Mouse (Mus musculus): ENCODE data around the gene Arsb.

The Arsb gene

DNA sequence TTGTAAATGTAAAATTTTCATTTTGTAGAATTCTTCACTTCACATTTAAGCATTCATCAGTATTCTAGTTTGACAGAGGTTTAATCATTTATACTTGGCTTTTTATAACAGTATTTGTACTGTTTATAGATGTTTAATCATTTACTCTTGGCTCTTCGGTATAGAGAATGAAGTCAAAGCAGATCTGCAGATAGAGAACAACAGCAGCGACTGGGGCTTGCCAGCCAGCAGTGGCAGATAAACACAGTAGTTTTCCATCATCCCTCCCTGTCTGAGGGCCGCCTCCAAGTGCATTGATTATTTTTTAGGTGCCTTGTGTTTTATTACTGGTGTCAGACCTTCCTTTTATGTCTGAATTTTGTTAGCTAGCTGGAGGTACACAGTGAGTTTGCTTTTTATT, 118.6 kb downstream of the Arsb start:
- DNase-seq (ENCODE audit: extremely low read depth, low read depth) = no peak

DNA sequence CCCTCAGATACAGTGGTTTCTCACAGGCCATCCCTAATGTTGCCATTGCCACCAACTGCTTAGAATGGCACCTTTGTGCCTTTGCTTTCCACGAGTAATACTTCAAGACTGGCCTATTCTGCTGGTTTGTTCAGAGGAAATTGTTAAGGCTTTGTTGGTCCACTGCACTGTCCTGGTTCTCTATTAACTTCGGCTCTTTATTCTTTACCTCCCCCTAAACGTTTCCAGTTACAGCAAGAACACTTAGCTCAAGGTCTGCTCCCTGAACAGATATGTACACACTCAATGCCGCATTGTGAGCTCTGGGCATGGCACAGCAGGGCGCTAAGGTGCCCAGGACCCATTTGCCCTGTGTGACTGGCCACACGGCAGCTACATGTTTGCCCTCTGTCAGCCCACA, 119.8 kb downstream of the Arsb start:
- DNase-seq (ENCODE audit: extremely low read depth, low read depth) = no peak

DNA sequence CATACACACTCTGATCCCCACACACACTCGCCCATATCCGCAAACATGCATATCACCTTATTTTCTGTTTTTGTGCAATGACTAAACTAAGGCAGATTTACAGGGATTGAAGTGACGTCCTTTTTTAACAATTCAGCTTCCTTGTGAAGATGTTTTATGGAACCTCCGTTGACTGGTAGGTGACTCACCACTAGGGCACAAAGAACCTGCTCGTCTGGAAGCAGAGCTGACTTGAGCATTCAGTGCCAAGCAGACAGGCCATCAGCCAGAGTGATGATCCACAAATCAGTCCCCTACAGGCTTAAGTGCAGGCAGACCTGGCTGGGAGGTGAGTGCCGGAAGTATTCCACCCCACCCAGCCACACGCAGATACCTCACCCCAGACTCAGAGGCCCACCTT, 120.7 kb downstream of the Arsb start:
- no peak for DNase-seq (ENCODE audit: extremely low read depth, low read depth)

DNA sequence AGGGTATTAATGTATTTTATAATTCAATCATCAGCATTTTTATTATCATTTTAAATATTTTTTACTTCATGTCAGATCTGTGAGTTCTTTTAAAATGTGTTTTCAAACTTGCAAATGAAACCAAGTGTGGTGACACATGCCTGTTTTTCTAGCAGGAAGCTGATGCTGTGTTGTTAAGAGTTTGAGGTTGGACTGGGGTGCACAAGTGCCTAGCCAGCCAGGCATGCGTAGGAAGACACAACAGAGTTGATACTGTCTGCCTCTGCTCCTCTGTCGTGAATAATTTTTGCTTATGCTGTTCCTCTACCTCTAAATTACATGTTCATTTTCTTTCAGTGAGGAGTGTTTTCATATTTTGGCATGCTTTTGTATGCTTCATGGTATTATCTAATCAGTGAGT, 122.7 kb downstream of the Arsb start:
- DNase-seq (ENCODE audit: extremely low read depth, low read depth) = no peak

DNA sequence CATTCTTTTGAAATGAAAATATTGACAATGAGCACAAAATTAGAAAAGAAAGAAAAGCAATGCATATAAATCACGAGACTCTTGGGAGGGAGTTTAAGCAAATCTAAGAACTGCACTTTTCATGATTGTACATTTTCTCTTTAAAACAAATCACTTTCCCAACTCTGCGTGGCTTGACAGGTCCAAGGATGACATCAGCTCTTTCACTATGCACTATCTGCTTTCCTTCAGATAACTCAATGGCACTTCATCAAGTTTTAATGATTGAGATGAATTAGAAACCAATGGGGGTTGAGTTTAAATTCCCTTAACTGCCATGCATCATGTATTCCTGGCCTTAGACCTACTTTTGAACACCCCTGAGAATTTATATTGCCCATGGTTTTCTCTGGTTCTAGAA, 124.0 kb downstream of the Arsb start:
- DNase-seq (ENCODE audit: extremely low read depth, low read depth) = no peak

DNA sequence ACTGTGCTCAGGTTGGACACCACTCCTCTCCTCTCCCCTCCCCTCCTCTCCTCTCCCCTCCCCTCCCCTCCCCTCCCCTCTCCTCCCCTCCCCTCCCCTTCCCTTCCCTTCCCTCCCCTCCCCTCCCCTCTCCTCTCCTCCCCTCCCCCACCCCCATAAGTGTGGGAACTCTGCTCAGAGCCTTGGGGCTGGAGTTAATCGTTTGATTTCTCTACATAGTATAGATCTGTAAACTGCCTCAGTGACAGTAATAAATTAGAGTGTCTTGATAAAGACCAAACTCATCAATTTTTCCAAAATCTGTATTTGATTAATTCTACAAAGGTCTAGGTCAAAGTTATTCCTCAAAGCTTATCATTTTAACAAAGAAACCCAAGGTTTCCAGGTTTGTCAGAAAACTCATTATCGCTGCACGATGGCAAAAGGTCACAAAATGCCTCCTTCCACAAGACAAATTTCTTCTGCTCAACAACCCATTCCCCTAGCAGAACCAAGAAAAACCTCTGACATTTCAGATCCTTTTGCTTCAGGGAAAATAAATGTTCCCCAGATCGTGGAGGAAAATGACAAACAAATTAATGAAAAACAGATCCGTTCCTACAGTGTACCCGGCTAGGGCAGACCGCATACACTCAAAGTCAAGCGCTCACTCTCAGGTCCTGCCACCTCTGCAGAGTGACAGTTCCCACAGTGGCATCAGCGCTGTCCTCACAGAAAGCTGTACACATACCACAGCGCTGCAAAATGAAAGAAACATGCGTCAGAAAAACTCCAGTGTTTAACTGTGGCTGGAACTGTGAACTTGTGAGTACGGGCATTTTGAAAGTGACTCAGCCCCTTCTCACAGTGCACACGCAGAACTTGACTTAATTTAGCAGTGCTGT, 126.8 kb downstream of the Arsb start:
- no peak for DNase-seq (ENCODE audit: extremely low read depth, low read depth)

DNA sequence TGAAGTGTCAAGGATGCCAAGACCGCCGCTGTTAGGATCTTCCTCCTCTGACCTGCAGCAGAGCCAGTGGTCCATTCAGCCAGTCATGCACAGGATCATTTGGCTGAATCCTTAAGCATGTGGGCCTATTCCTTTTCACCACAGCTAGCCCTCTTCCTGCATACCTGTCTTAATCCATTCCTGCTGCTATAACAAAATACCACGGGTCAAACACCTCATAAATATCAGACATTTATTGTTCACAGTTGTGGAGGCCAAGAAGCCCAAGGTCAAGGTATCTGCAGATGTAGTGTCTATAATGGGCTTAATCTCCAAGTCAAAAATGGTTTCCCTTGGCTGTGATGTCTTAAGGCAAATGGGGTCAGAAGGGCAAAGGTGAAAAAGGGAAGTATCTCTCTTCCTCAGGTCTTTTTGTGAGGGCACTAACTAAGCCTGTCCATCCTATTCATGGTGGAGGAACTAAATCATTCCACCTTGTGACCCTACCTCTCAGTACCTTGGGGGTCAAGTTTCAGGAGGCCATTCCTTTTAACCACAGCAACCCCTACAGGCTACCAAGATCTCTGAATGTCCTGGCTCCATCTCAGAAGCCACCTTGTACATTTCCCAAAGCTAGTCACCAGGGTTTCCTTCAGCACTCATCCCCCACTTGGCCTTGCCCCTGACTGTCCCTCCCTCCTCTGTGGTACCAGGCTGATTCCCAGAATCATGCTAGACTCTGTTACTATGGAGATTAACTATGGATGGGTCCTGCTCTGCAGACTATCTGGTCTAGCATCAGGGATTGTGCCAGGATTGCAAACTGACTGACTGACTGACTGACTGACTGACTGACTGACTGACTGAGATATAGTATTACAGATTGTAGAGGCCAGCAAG, 128.2 kb downstream of the Arsb start:
- no peak for DNase-seq (ENCODE audit: extremely low read depth, low read depth)

DNA sequence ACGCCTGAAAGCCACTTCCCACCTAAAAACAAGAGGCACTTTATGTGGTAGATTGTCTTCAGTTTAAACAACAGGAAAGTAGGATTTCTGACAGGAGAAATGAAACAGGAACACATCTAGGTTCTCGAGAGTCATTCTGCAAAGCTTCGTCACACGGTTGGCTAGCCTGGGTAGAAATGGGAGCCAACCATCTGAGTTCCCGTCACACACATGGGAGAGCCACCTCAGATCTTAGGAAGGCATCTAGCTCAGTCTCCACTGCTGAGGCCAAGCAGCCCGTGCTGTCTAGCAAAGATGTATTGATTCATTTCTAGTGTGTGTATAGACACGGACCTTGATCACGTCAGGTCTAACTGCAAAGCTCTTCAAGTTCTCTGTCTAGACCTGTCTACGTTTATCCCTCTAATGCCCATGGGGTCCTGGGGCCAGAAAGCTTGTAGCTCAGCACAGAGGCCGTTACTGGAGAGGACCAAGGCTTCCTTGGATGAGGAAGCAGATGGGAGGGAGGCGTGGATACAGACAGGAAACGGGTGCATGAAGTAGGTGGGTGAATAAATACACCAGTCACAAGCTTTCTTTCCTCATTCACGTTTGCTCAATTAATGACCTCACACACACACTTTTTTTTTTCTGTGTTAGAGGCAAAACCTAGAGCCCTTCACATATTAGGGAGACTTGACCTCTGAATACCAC, 129.7 kb downstream of the Arsb start:
- no peak for DNase-seq (ENCODE audit: extremely low read depth, low read depth)

DNA sequence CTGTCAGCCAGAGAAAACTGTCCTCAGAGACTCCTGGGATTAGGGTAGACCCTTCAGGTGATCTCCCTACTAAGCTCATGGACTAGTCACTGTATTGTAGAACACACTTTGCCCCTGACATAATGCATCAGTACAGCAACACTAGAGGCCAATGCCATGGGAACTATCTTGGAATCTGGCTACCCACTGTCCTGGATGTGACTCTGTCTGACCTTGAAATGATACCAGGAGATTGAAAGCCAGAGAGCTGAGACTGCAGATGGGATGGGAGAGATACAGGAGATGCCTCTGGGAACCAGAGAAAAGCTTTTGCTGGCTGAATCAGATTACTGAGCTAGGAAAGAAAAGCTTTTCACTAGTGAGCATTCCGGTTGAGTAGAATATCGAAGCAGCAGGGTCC, 130.7 kb downstream of the Arsb start:
- no peak for DNase-seq (ENCODE audit: extremely low read depth, low read depth)

DNA sequence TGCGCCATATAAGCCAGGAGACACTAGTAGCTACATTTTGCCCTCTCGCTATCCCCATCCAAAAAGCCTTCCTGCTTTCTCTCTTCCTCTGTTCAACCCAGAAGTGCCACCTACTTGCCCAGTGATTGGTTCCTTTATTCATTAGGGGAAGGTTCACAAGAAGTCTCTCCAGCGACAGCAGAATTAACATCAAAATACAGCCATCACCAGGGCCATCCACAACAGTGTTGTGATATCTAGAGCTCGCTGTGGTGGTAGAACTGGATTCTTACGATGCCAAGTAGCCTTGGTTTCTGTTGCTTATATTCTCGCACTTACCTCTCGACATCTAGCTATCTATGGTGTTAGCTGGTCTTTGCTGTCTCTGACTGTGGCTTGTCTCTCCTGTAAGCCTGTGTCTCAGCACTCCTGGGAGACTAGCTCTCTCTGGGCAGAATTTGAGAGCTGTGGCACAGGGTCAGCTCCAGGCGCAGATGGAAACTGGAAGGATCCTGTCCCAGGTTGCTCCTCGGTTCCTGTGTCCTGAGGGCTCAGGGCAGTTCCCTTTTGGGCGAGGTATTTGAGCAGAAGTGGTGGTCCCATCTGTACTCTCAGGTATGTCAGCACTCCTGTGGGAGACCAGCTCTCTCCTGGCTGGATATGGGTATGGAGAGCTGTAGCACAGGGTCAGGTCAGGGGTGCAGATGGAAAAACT, 135.3 kb downstream of the Arsb start:
- no peak for DNase-seq (ENCODE audit: extremely low read depth, low read depth)

DNA sequence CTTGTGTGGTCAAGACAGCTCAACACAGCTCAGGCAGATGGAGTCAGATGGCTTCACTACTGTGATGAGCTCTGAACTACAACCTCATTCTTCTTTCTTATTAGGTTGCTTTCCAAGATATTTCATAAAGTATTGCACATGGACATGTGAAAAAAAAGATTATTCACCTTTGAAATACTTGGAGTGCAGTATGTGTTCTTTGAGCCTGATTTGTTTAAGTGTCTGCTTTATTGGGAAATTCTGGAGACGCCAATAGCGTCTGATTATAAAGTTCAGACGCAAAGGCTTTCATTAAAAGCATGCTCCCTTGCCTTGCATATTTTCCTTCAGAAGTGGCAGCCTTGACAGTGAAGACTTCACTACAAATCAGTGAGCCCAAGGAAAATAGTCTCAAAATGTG, 136.5 kb downstream of the Arsb start:
- DNase-seq (ENCODE audit: extremely low read depth, low read depth) = no peak

DNA sequence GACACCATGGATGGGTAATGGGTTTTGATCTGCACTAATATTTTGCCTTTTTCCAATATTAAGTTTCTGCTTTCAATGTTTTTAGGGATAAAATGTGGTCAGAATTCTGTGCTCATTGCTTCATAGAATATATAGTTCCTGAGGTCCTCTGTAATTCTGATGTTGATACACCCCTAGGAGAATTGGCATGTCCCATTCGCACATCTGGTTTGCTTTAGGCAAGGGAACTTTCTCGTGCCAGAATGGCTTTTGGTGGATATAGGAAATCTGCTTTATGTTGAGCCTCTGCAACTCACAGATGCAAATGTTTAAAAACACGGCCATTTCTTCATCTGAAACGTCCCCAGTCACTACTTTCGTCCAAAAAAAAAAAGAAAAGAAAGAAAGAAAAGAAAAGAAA, 138.4 kb downstream of the Arsb start:
- no peak for DNase-seq (ENCODE audit: extremely low read depth, low read depth)

DNA sequence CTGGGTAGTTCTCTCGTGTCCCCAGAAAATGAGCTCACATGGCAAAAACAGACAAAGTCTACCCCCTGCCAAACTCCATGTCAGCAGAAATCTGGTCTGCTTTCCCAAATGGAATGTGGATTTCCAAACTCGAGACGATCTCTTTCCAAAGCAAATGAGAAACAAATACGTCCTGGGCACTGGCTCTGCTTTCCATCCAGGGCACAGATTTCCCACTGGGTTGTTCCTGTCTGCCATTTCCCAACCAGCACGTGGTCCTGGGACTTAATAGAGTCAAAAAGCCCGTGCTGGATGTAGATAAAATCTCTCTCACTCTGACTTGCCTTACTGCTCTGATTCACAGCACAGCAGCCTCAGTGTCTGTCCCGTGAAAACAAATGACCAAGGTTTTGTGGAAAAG, 139.6 kb downstream of the Arsb start:
- no peak for DNase-seq (ENCODE audit: extremely low read depth, low read depth)

DNA sequence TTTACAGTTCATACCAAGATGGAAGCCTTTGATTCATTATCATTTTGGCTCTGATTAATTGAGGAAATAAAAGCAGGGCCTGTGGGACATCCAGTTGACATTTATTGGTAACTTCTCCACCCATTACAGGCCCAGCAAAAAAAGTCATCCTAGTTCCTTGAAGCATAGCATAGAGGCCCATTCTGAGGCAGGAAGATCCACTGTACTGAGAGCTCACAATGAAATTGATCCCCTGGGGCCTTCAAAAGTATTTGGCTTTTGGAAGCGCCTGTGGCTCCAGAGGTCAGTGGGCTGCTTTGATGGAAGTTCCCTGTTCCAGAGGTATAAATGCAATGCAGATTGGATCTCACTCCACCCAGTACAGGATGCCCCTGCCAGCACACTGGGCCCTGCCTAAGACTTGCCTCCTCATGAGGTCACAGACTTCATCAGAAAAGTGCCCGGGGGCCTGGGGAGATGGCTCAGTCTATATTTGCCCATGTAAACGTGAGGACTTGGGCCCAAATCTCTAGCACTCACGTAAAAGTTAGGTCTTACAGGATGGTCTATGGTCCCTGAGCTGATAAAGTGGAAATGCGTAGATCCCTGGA, 141.0 kb downstream of the Arsb start:
- no peak for DNase-seq (ENCODE audit: extremely low read depth, low read depth)

DNA sequence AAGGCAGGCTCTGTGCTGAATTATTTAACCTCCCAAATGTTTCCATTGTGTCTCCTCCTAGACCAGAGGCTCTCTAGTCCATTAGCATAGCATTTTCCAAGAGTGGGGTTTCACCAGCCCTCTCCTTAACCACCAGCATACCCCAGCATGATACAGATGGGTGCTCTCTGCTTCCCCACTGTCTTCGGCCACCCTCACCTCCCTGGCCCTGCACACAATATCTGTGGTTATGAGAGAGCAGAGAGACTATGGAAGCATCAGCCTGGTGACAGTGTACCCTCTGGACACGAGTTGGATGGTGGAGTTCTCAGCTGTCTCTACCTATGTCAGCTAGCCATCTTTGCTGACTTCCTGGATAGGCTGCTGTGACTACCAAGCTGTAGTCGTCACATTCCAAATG, 142.8 kb downstream of the Arsb start:
- no peak for DNase-seq (ENCODE audit: extremely low read depth, low read depth)

DNA sequence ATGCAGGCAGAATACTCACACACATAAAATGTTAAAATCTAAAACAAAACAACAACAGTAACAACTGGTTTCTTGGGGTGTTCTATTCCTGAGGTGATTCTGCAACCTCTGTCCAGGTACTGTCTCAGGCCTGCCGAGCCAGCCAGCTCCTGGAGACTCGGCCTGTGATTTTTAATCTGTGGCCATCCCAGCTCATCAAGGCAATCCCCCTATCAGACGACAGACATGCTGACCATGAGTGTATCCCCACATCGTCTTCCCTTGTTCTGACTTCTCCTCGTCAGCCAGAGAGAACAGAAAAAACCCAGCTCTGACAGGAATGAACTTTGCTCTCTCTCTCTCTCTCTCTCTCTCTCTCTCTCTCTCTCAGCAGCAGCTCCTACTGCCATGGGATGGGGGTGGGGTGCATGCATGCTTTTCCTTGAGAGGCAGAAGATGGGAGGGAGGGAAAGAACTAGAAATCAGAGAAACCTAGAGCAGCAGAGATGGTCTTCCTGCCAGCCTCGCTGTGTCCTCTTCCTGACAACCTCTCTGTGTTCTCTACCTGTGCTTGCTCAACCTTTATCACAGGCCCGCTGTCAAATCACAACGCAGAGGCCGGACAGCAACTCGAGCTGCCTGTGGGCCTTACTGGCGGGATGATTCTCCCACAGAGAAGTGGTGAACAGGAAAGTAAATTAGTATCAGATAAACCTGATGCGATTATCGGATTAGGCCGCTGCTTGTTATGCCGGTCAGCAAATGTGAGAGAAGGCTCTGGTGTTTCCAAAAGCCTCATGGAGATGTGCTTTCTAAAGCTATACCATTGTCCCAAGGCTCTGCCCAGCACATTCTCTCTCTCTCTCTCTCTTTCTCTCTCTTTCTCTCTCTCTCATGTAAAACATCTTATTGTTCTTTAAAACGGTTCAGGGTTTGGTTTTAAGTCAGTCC, 144.5 kb downstream of the Arsb start:
- no peak for DNase-seq (ENCODE audit: extremely low read depth, low read depth)

DNA sequence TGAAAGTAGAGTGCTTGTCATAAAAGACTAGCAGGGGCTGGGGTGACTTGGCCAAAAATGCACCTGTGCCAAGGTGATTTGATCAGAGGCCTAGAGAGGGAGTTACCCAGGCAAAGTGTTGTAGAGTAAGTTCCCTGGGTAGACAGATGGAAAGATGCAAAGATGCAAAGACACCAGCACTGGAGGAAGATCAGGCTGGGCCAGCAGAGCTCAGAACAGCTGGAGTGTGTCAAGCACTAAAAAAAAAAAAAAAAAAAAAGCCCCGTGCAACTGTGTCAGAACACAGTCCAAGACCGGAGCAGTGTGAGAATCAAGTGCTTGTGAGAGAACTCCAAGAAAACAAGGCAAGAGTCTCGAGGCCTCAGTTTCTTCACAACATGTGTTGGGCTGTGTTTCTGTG, 148.1 kb downstream of the Arsb start:
- DNase-seq (ENCODE audit: extremely low read depth, low read depth) = no peak

DNA sequence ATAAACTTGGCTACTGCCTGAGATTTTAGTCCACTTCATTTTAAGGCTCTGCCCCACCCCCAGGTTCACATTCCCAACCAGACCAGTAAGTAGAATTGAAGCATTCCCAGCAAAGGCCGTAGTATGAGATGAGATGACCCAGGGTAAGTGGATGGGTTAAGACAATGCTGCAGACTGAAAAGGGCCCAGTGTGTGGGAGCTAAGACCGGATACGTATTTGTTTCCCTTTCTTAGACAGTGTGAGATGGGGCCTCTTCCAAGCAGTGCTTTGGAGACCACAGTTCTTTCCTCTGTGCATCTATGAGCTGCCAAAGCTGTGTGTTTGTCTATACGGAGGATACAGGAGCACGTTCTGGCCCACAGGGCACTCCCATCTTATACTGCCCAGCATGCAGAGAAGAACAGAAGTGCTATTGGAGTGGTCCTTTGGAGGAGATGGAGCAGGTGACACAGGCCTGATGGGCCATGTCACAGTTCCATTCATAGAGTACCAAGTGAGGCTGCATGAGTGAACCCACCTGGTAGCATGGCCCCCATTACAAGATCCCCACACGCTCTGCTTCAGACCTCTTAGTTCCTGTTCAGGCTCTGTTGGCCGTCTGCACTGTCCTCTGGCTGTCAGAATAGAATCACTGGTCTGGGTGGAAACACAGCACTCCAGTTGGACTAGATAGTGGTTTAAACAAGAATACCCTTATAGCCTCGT, 148.8 kb downstream of the Arsb start:
- DNase-seq (ENCODE audit: extremely low read depth, low read depth) = no peak

DNA sequence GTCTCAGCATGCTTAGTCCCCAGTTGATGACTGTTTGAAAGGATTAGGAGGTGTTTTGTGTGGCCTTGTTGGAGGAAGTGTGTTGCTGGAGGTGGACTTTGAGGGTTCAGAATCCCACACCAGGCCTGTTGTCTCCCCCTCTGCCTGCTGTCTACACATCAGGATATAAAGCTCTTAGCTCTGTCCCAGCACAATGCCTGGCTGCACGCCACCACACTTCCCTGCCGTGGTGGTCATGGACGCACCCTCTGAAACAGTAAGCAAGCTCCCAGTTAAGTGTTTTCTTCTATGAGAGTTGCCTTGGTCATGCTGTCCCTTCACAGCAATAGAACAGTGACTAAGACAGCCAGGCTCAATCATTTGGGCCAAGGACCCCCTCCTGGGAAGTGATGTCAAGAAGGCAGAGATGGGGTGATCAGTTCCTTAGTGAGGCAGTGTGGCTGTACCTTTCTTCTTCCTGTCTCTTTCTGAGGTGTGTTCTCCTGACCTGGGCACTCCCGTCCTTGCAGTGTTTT, 149.4 kb downstream of the Arsb start:
- no peak for DNase-seq (ENCODE audit: extremely low read depth, low read depth)
